Mouse (Mus musculus): ENCODE data around the gene Dip2b.

Dip2b gene

DNA sequence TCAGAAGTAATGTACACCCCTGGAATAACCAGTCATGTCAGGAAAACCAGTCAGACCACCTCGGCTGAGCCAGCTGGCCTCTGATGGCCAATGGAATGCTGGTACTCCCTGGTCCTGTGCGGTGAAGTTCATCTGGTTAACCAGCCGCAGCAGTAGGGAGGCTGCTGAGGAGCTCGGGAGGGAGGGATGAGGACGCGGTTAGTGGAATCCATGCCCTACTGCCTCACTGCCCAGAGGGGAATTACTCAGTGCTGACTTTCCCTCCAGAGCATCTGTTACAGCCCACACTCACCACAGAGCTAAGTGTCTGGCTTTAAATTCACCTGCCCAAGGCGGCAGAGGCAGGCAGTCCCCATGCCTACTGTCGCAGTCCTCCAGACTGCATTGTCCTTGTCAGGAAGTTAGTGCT is 51.2 kb downstream of the Dip2b start:
- DNase-seq = peak; percentile 51

DNA sequence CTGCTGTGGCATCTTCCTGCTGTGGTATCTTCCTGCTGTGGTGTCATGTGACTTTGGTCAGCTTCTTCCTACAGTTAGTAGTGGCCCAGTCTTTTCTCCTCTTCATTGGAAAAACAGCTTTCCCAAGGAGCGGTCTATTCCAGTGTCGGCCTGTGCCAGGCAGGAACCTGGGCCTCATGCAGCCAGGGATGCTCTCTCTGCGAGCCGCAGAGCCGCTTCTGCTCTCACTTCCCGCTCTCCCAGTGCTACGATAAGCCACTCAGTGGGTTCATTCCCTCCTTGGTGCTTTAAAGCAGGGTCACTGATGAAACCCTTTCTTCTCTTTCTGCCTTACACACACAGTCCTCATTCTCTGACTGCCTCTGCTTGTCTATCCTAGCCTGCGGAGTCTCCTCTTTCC is 53.4 kb downstream of the Dip2b start:
- DNase-seq = no peak

DNA sequence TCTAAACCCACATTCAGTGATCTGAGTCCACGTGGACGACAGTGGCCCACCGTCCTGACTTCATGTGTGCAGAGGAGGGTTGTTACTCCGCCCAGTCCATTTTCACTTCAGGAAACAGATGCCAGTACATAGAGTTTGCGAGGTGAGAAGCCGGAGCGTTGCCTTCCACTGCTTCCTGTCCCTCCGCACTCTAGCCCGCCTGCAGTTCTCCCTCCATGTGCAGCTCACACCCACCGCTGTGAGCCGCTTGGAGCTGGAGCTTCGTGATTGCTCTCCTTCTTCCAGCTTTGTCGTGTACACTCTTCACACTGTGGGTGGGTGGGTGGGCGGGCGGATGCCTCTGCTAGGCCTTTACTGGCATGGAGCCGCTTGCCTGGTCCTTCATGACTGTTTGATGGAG is 53.8 kb downstream of the Dip2b start:
- no peak for DNase-seq

DNA sequence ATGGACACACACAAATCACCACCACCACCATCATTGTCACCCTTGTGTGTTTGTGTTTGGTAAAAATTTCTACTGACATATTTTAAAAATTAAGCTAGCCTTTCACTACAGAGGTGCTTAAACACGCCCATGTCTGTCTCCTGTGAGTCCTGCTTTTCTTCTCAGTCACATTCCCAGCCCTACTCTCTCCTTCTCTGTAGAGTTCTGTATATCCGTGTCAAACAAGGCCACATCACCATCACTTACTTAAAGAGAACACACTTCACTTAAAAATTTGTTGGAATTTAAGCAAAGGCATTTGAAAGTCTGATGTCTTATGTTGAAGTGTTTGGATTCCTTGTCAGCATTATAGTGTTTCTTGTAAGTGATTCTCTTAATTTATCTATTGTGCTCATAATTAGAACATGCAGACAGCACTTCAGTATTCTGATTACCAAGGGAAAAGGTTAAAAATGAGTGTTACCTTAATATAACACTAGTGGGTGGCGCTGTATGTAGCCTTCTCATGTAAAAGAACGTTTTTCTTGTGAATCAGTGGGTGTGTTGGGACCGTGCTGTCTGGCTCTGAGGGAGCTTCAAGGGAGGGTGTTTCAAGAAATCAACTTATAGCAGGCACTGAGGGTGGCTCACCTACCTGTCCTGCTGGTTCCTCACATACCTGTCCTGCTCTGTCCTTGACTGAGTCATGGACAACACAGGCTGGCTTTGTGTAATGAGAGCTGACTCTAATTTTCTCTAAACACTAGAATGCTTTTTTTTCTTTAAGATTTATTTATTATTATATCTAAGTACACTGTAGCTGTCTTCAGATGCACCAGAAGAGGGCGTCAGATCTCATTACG is 58.3 kb downstream of the Dip2b start:
- DNase-seq = no peak

DNA sequence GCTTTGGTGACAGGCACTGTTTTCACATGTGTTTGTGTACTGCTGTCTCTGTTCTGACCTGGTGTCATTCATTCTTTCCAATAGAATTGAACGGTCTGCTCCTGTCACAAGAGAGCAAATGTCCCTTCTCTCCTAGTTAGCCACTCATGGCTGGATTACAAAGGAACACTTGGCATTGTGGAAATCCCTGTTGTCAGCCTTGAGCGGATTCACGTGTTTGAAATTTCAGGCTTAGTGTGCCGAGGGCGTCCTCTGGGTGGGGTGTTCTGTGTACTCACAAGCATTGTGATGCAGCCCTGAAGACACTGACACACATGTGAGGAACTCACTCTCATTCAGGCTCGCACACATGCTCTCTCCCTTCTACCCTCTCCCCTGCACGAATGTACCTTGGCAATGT is 61.9 kb downstream of the Dip2b start:
- DNase-seq = no peak

DNA sequence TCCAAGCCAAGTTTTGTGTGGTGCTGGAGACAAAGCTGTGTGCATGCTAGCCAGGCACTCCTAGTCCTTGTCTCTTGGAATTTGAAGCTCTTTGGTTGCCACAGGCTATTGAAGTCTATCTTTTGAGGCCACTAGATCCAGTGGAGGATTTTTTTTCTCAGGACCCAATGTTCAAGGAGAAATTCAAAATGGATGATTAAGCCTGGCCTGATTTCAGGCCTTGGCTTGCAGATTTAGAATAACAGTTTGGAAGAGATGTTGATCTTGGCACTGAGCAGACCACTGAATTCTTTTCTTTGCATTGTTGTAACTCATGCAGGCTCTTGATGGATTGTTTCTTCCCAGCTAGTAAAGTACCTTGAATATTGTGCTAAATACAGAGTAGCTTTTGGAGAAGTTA is 62.7 kb downstream of the Dip2b start:
- no peak for DNase-seq

DNA sequence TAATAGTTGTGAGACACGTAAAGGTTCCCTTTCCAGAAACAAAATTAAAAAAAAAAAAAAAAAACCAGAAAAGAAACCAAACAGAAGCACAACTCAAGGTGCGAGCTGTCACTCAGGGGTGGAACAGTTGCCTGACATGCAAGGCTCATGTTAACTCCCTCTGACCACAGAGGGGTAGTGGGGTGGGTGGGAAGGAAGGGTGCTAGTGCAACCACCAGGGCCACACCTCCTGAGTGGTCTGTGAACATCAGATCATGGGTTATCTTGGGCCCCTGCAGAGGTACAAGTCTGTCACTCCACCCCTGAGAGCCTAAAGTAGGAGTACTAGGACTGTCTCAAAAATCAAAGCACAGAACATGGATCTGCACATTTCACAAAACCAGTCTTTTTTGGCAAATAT is 65.7 kb downstream of the Dip2b start:
- no peak for DNase-seq

DNA sequence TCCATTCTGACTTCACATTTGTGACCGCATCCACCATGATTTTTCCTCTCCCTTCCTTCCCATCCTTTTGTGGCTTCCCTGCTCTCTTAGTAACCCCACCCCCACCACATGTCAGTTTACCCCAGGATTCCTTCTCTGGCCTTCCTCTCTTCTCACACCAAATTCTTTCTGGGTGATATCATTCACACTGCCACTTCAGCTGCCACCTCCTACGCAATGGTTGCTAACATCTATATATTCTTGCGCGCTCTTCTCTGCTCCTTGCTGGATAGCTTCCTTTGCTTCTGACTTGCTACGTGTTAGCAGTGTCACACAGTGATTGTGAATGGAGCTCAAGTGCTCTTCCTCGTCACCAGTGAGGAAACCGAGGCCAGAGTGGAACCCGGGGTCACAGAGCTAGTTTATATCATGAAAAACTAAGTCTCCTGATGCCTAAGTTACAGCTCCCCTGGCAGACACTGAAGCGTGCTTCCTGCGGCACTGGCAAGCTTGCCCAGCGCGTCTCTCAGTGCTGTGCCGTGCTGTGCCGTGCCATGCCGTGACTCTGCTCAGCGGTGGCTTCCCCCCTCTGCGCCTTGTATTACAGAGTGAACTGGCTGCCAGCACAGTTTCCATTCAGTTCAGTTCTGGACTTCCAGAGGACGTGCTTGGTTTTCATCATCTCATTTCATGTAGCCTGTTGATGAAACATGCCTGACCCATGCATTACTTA is 69.8 kb downstream of the Dip2b start:
- DNase-seq = no peak

DNA sequence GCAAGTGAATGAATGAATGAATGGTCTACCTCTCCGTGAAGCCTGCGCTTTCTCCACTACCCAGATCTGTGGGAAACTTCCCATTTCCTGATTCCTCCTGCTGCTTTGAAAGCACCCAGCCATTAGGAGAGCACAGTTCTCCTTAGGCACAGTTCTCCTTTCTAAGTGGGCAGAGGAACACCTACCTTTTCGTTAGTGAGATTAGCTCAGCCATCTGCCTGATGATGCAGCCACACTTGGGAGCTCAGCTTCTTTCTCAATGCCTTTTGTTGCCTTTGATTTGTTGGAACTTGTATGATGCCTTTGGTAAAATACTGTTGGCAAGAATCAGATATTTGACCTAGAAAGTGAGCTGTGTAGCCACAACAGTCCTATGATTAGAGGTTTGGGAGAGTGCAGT is 71.5 kb downstream of the Dip2b start:
- DNase-seq = no peak

DNA sequence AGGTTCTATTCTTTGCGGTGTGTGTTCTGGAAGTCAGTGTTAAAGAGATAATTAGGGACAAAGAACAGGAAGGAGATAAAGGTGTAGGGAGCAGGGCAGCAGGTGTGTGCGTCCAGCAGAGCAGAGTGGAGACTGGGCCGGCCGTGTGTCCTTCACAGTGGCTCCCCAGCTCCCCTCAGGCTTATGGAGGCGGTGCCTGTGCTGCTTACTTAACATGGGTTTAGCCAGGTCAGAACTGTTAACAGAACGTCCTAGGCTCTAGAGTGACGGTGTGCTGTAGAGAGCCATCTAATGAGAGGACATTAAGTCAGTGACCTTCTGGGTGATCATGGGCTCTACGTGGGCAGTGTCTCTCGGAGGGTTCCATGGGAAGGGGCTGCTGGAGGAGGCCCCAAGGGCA is 73.4 kb downstream of the Dip2b start:
- DNase-seq = peak; percentile 49

DNA sequence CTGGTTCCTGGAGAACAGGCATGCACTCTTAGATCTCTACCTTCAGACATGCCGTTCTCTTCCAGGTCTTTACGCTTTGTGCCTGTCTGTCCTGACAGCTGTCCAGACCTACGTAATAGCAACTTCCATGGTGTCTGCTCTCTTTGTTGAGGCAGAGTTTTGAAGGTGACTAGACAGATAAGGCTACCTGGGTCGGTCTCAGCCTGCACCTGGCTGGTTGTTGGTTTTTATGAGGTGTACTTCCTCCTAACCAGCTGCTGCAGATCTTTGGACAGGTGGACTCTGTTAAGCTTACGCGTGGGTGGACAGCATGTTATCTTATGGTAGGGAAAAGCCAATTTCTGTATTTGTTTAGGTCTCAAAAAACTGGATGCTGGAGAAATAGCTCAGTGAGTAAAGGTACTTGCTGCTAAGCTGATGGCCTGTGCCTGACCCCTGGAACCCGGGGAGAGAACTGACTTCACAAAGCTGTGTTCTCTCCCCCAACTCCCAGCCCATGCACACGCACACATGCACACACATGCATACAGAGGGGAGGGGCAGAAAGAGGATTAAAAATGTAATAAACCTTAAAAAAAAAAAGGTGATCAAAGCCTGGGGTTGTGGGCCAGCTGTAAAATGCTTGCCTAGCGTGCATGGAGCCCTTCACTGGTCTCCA is 74.0 kb downstream of the Dip2b start:
- DNase-seq = no peak

DNA sequence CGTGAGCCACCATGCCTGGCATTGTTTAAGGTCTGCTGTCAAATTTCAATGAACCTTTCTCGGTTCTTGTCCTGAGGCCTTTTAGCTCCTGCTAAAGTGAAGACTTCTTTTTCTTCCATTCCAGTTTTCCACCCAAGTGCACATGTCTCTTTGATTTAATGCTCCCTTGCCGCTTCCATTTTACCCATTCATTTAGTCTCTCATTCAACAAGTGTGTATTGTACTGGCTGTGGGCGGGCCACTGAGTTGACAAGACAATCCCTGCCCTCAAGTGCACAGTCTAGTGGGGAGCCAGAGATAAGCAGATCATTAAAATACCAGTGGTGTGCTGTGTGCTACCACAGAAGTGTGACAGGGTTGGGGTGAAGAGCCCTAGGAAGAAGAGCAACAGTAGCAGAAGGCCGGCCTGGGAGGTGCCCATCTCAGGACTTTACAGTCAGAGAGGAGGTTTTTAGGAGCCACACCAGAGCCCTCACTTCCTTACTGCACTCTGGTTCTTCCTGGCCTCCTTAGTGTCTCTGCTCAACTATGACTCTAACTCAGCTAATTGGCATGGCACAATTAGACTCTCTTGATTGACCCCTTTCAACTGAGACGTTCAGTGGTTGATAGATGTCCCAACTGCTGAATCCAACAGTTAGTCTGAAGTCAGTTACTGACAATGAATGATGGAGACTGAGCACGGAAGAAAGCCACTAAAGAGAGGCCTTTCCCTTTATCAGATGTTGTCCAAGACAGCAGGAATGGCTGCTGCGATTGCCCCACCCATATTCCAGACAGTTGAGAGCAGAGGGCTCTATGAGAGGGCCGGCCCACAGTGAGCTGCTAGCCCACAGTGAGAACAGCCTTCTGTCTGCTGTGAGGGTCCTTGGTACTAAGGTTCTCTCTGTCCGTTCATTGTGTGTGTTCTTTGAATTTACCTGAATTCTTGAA is 75.1 kb downstream of the Dip2b start:
- no peak for DNase-seq

DNA sequence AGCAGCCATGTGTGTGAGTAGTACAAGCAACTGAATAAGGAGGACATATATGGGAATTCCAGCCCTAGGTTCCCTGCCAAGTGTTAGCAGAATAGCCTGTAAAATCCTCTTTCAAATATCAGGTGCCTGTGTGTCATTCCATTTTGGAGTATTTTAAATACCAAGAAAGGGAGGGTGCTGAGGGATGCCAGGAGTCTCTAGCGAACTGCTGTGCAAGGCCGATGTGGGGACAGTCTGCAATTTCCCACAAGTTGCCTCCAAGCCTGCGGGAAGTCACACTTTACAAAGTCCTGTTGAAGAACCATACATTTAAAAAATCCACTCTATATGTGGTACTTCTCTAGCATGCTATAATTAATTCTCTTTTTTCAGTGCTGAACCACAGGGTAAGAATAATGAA is 77.0 kb downstream of the Dip2b start:
- DNase-seq = no peak

DNA sequence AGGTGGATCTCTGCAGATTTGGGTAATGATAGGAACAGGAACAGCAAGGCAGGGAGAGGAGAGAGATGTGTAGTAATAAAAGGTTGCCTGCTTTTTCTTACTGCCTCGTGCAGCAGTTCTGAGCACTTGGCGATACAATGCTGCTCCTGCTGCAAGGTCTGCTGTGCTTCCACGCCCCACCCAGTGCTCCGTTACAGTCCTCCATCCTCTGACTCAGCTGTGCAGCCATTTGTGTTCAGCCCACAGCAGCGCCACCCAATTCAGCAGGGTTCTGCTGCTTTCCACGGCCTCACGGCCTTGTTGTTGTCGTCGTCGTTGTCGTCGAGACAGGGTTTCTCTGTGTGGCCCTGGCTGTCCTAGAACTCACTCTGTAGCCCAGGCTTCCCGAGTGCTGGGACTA is 77.9 kb downstream of the Dip2b start:
- no peak for DNase-seq

DNA sequence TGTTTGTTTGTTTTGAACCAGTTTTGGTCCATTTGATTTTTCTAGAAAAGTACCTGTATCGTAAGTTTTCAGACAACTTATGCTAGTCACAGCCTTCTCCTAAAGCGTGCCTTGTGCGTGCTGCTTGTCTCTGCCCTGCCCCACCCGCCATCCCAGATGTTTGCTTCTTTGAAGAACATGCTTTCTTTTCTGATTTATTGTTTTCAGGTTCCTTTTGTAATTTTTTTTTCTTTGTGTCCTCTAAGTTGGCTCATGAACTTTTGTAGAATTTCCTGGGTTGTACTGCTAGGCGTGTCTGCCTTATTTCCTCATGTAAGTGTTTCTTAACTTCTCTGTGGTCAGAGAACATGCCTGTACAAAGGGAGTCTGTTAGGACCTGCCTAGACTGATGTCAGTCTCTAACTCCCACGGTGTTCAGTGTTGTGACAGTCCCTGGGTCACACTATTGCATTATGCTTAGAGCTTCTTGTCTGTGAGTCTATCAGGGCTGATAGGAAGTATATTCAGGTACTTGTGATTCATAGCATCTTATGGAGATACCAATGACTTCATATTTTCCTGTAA is 80.8 kb downstream of the Dip2b start:
- DNase-seq = no peak

DNA sequence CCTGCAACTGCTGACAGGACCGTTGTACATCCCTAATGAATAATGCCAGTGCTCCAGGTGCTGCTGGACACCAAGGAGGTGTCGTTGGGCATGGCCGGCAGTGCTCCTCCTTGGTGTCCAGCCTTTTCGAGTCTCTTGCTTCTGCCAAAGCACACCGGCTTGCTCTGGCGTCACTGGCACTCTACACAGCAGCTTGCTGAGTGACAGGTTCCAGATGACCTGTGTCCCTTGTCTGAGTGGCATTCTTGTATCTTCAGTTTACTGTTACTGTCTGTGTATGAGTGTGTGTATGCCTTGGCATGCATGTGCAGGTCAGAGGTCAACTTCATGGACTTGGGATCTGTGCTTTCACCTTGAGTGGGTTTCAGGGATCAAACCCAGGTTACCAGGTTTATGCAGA is 83.0 kb downstream of the Dip2b start:
- no peak for DNase-seq

DNA sequence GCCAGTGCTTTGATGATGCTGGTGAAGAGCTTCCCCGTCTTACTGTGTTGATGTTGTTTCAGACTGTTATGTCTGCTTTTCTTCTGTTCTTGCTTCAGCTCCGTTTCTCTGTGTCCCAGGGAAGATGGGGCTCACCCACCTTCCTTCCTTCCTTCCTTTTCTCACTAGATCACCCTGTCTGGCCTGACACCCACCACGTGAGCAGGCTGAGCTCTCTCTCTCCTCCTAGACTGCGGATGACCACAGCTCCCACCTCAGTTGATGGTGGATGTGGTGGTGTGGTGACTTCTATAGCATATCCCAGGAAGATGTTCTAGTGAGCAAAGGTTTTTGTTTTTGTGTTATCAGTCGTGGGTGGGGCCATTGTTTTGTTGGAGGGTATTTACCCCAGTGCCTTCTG is 85.4 kb downstream of the Dip2b start:
- no peak for DNase-seq

DNA sequence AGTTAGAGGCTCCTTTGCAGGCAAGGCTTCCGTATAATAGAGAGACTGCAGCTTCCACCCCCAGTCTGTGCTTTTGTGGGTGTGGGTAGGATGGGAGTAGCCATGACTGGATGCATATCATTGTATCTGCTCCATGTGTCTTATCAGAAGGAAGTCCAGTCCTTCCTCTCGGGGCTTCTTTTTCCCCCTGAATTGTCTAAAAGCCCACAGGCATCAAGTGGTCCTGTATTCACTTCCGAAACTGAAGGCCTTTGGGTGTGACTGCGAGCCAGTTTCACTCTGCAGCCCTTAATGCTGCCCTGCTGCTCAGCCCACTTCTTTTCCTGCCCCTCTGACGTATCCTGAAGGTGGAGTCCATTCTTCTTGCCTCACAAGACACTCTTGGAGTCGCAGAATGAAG is 86.8 kb downstream of the Dip2b start:
- DNase-seq = peak; percentile 20

DNA sequence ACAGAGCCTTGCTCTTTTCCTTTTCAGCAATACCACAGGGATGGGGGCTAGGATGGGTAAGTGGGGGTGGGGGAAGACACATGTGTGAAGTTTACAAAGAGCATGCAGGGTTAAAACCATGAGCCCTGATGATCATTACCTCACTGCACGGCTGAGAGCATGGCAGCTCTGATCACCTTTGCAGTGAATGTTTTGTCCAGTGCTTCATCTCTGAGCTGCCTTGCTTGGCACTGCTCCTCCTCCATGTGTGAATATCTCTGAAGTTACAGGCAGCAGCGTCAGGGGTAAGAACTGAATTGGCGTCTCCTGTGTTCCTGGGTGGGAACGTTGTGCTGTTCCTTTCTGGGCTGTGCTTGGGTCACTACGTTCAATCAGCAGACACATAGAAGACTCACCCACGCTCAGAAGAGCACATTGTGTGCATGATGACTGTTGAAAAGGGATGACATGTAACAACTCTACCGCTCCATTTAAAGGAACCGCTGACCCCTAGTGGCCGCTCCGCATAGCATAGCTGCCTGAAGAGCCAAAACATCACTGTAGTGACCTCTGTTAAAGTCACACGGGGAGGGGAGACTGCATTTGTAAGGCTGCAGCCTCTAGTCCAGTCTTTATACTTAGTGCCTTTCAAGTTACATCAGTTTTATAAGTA is 88.1 kb downstream of the Dip2b start:
- peak; percentile 81 for DNase-seq

DNA sequence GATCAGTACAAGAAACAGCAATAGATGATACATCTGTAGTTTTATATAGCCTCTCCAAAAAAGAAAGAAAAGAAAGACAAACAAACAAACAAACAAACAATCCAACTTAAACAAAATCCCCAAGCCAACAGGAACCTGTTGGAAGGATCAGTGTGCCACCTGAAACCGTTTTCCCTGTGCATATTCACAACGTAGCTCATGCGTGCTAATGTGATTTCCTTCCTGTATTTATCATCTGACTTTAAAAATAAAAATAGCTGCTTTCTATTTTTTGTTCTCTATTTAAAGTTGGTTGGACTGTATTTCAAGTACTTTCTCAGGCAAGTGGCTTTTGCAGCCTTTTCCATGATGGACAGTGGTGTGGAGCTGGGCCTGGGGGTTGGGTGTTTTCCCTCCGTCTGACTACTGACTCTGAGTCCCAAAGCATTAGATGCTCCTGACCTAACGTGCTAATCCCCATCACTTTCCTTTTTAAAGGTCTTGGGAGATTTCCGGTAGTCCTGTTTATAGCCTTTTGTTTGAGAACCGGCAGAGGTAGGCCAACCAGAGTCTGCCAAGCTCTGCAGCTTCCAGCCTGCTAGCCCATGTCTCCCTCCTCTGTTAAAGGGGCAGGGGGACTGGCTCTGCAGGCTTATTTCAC is 90.8 kb downstream of the Dip2b start:
- DNase-seq = no peak

DNA sequence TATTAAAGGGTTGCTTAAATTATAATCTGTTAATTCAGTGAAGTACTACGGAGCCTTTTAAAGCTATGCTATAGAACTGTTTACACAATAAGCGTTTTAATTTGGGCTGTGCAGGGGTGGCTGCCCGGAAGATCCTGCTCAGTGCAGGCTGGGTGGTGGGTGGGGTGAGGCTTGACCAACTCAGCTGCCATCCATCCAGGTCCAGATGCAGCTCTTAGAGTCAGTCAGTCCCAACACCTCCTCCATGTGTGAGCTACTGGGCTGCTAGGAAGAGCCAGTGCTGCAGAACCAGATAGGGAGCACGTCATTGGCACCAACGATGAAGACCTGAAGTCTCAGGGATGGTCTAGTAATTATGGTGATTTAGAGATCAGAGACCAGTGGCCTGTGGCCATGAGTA is 101.2 kb downstream of the Dip2b start:
- DNase-seq = no peak

DNA sequence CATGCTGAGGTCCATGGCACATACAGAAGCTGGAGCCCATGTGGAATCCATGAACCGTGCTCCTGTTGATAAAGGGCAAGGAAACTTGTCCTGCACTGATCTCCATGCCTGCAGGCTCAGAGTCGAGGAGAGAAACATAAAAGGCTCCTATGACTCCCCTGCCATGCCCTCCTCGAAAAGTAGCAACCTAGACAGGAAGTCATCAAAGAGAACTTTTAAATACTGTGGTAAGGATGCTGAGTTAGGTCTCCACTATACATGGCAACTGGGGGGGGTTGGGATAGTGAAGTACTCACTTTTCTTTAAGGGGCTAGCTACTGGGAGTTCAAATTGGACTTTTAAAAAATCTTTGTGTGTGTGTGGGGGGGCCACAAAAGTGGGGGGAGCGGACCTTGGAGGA is 102.0 kb downstream of the Dip2b start:
- DNase-seq = no peak

Measured in kidney, adult 11 months (tissue).